Mouse (Mus musculus) lung, postnatal 0 days (tissue): ENCODE results near the gene Ilf3.

ENCODE experiments used
- CTCF ChIP-seq: IDR thresholded peaks from 2 replicates; pipeline ENCODE4 v1.5.1; 2016; ENCODE audit warnings: antibody characterized with exemption, mild to moderate bottlenecking
- EP300 ChIP-seq: IDR thresholded peaks from 2 replicates; pipeline ENCODE4 v1.6.1; 2016; ENCODE audit warnings: antibody characterized with exemption, mild to moderate bottlenecking, control low read depth

DNA sequence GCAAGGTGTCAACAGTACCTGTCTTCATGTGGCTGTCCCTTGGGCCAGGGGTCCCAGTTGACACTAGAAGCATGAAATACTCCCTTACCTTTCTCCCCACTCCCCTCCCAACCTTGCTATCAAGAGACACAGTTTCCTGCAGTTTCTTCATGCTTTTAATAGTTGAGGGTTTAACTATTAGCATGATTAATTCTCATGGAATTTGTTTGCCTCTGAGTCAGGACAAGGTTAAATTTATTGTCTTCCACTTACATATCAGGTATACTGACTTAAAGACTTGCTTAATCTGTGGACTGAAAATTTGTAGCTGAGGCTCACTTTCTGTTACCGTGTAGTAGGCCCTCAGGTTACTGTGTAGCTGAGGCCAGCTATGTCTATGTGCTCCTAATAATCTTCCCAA lies 34.1 kb upstream of the Ilf3 start:
- TF ChIP-seq CTCF: no peak
- no peak for TF ChIP-seq EP300
